In genomic region chr6:144710816-144711215, GRCm38 (mm10) we compare ENCODE assay signal across 8 mouse cellular contexts.
DNase-seq lines count a peak whose midpoint lies in the region; TF ChIP-seq lines count a peak whose summit lies in the region.

No protein-coding gene starts in this region.

- no peak for TF ChIP-seq CTCF in cerebellum, adult 2 months (IDR thresholded peaks at IDR 0.05; ENCODE audit: borderline replicate concordance, insufficient read depth, low read depth, low read length)

- peaks cover 2% of the 10 kb centered on the region; the same call in 1 of the 2 replicates for H3K4me1 ChIP-seq in cerebellum, adult 2 months (ENCODE audit: control insufficient read depth, insufficient read depth, low read length)
- peaks cover 10% of the 10 kb centered on the region for H3K4me1 ChIP-seq in limb, embryonic 10.5 days

- H3K27me3 ChIP-seq in cerebellum, adult 2 months (ENCODE audit: control insufficient read depth, insufficient read depth, low read length), result no peaks in the 10 kb centered on the region
- H3K27me3 ChIP-seq in limb, embryonic 10.5 days (ENCODE audit: low read depth, poor library complexity, severe bottlenecking), result no peaks in the 10 kb centered on the region

- 10% methylated on average over 5 of the region's 5 CpGs for WGBS in cerebellum, adult 2 months
- WGBS in limb, embryonic 10.5 days, result 80% methylated on average over 5 of the region's 5 CpGs

- H3K9me3 ChIP-seq in limb, embryonic 10.5 days (replicated peaks), result no peaks in the 10 kb centered on the region

- H3K27ac ChIP-seq in cerebellum, adult 2 months (ENCODE audit: insufficient read depth, low read length), result no peak overlapping the region
- H3K27ac ChIP-seq in limb, embryonic 10.5 days, result no peak overlapping the region

- no peaks in the 10 kb centered on the region for H3K36me3 ChIP-seq in limb, embryonic 10.5 days

- TF ChIP-seq POLR2A in cerebellum, adult 2 months (IDR thresholded peaks at IDR 0.05; ENCODE audit: borderline replicate concordance, insufficient read depth, low read length), result no peak

- no peak overlapping the region for H3K4me3 ChIP-seq in cerebellum, adult 2 months (replicated peaks; ENCODE audit: insufficient read depth, low read depth, low read length)
- H3K4me3 ChIP-seq in limb, embryonic 10.5 days, result no peak overlapping the region

- peak; percentile 8 to 50 for DNase-seq in cerebellum, adult 2 months
- no peak for DNase-seq in cerebellum, adult 8-10 months
- peak; percentile 63 for DNase-seq in 3134 (ENCODE audit: extremely low read depth, insufficient read length, low spot score)
- DNase-seq in heart, adult 18-20 months, result peak; percentile 83 to 88
- DNase-seq in kidney, postnatal 4 days, result peak; percentile 6 to 32
- DNase-seq in skeletal muscle tissue, adult 2 months (ENCODE audit: low read depth, low spot score), result peak; percentile 74
- DNase-seq in limb, embryonic 10.5 days (ENCODE audit: low spot score), result no peak
- DNase-seq in spleen, adult 12 weeks (ENCODE audit: low spot score), result no peak

Comparison
In these comparisons a context has a peak if more than half of its experiments do, and no peak if none do; other contexts are left out.
1. DNase-seq: peak in cerebellum, adult 2 months (2 of 2), 3134 (single experiment), heart, adult 18-20 months (2 of 2), kidney, postnatal 4 days (2 of 2) and skeletal muscle tissue, adult 2 months (single experiment); none in cerebellum, adult 8-10 months (single experiment), limb, embryonic 10.5 days (single experiment) and spleen, adult 12 weeks (single experiment).